Mouse (Mus musculus): ENCODE data around the gene Pcsk1. TPM values are rescaled to one million over a fixed set of nuclear protein-coding genes. Genes with fewer than 3 reads are reported as not detected.

The Pcsk1 gene
- polyA plus RNA-seq (2014; fragmentation: Illumina TruSeq; extraction: RNeasy Lipid Tissue Mini Kit (QIAGEN cat#74804)): 0.48 TPM

DNA sequence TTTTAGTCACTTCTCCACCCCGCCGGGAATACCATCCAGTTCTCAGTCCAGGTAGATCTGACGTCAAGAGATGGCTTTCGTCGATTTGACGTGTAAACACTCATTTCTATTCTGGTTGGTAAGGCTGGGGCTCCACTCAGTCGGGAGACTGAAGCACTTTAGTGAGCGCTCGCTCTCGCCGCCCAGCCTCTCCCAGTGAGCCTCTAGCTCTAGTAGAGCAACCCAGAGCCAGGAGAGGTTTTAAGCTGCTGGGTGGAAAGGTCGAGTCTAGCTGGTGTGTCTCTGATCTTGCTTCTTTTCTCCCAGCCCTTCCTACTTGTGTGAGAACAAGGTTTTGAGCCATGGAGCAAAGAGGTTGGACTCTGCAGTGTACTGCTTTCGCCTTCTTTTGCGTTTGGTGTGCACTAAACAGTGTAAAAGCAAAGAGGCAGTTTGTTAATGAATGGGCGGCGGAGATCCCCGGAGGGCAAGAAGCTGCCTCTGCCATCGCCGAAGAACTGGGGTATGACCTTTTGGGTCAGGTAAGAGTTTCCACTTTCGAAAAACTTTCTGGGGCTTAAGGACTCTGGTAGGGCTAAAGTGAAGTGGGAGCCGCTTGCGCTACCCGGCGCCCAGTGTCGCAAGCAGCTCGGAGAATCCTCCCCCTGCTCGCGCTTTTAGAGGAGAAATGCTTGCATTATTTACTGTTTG, at the start of gene Pcsk1:
Gene Pcsk1, plus strand, starts transcription at position 106 of the 690 bp plus-strand sequence.

